ENCODE assay signal across 17 mouse cellular contexts in the genomic region with DNA sequence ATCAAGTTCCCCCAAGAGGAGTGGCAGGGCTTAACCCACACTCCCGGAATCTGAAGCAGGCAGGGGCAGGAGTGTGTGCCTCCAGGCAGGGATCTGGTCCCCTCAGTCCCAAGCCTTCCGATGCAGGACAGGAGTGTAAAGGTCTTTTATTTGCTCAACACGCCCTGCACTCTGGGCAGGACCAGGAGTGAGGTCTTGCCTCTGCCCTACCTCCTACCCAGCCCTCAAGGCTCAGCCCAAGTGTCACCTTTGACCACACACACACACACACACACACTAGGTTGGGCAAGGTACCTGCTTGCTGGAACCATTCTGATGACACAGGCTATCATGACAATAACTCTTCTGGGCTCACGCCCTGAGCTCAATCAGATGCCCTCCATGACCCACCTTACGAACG. TPM values are rescaled to one million over a fixed set of nuclear protein-coding genes. Genes with fewer than 3 reads are reported as not detected.
DNase-seq lines count a peak whose midpoint lies in the region; ATAC-seq lines count a peak whose summit lies in the region.
"Had no signal": no experiment of that assay in that cellular context is flagged by ENCODE, and none has a peak within 500 bp of the region (broad histone marks: within the 10 kb centered on the region; RNA-seq: fewer than 3 reads in every experiment).

No protein-coding gene starts in this region.

- 81% methylated on average over 6 of the region's 6 CpGs for WGBS in heart, embryonic 16.5 days
- WGBS in intestine, embryonic 15.5 days = 49% methylated on average over 6 of the region's 6 CpGs
- 64% methylated on average over 6 of the region's 6 CpGs for WGBS in stomach, embryonic 14.5 days

- no peak for ATAC-seq in heart, embryonic 16.5 days (replicated peaks; ENCODE audit: extremely low read depth, insufficient read depth, low FRiP score)
- ATAC-seq in intestine, embryonic 15.5 days = peak; percentile 61
- 0 out of 2 replicates have a peak, but pooled peaks have one; percentile 29 for ATAC-seq in stomach, embryonic 14.5 days (ENCODE audit: insufficient number of reproducible peaks, insufficient read depth, low FRiP score, low read depth)

- no peaks in the 10 kb centered on the region; the same call in 1 of the 2 replicates for H3K4me1 ChIP-seq in heart, embryonic 16.5 days (ENCODE audit: control insufficient read depth, insufficient read depth, low read length)
- H3K4me1 ChIP-seq in intestine, embryonic 15.5 days (replicated peaks) = peaks cover 31% of the 10 kb centered on the region
- H3K4me1 ChIP-seq in stomach, embryonic 14.5 days (ENCODE audit: control insufficient read depth, insufficient read depth, low read length) = peaks cover 12% of the 10 kb centered on the region; the same call in 1 of the 2 replicates

- intact Hi-C loops in heart, postnatal 10 days (cut with DNase I) = no loop called here

- 0 out of 2 replicates have a peak overlapping the region, but pooled peaks have one; percentile 4 for H3K4me2 ChIP-seq in heart, embryonic 16.5 days (ENCODE audit: low read depth, low read length)
- peak overlapping the region; percentile 93 for H3K4me2 ChIP-seq in intestine, embryonic 15.5 days (replicated peaks)
- 0 out of 2 replicates have a peak overlapping the region, but pooled peaks have one; percentile 0 for H3K4me2 ChIP-seq in stomach, embryonic 14.5 days (replicated peaks; ENCODE audit: low read depth, low read length)

- no peak overlapping the region for H3K27ac ChIP-seq in heart, embryonic 16.5 days (ENCODE audit: low read length)
- peak overlapping the region; percentile 80 for H3K27ac ChIP-seq in intestine, embryonic 15.5 days
- no peak overlapping the region for H3K27ac ChIP-seq in stomach, embryonic 14.5 days (ENCODE audit: low read length)
- H3K27ac ChIP-seq: hindbrain, embryonic 15.5 days; neural tube, embryonic 15.5 days had no signal

- H3K9me3 ChIP-seq in heart, embryonic 16.5 days (replicated peaks; ENCODE audit: control insufficient read depth, low read length) = peaks cover 4% of the 10 kb centered on the region; the same call in 1 of the 2 replicates
- H3K9me3 ChIP-seq in intestine, embryonic 15.5 days = no peaks in the 10 kb centered on the region
- no peaks in the 10 kb centered on the region for H3K9me3 ChIP-seq in stomach, embryonic 14.5 days (ENCODE audit: control insufficient read depth, low read depth, low read length)
- H3K9me3 ChIP-seq: heart, embryonic 10.5 days; hindbrain, embryonic 15.5 days; neural tube, embryonic 15.5 days had no signal

- H3K9ac ChIP-seq in heart, embryonic 16.5 days (ENCODE audit: low read length) = no peak overlapping the region
- H3K9ac ChIP-seq in intestine, embryonic 15.5 days = no peak overlapping the region
- H3K9ac ChIP-seq in stomach, embryonic 14.5 days (replicated peaks; ENCODE audit: low read depth, low read length) = no peak overlapping the region
- H3K9ac ChIP-seq: hindbrain, embryonic 15.5 days; neural tube, embryonic 15.5 days had no signal

- H3K27me3 ChIP-seq in heart, embryonic 16.5 days (ENCODE audit: control insufficient read depth, insufficient read depth, low read length) = peaks cover 4% of the 10 kb centered on the region; the same call in 1 of the 2 replicates
- H3K27me3 ChIP-seq in intestine, embryonic 15.5 days (replicated peaks) = no peaks in the 10 kb centered on the region
- H3K27me3 ChIP-seq in stomach, embryonic 14.5 days (ENCODE audit: control insufficient read depth, insufficient read depth, low read length) = no peaks in the 10 kb centered on the region
- H3K27me3 ChIP-seq: hindbrain, embryonic 15.5 days; neural tube, embryonic 15.5 days had no signal

- no peak overlapping the region for H3K4me3 ChIP-seq in heart, embryonic 16.5 days (ENCODE audit: low read length)
- H3K4me3 ChIP-seq in intestine, embryonic 15.5 days (replicated peaks) = peak overlapping the region; percentile 62
- H3K4me3 ChIP-seq in stomach, embryonic 14.5 days (ENCODE audit: low read depth, low read length) = no peak overlapping the region

- H3K36me3 ChIP-seq in heart, embryonic 16.5 days (ENCODE audit: control insufficient read depth, insufficient read depth) = no peaks in the 10 kb centered on the region
- no peaks in the 10 kb centered on the region for H3K36me3 ChIP-seq in intestine, embryonic 15.5 days
- H3K36me3 ChIP-seq in stomach, embryonic 14.5 days (ENCODE audit: control insufficient read depth, insufficient read depth, low read length) = no peaks in the 10 kb centered on the region
- H3K36me3 ChIP-seq: heart, embryonic 10.5 days; hindbrain, embryonic 15.5 days; neural tube, embryonic 15.5 days had no signal

- DNase-seq in heart, postnatal 10 days = no peak
- peak; percentile 48 to 78 for DNase-seq in kidney, postnatal 25 days
- DNase-seq in right cerebral cortex, postnatal 10 days (ENCODE audit: low spot score in 2 of 2) = no peak
- no peak for DNase-seq in frontal cortex, postnatal 14 days (ENCODE audit: low spot score in 2 of 2)
- DNase-seq: cerebellum, adult 2 months; right cerebral cortex, adult 18-20 months; thymus, postnatal 25 days had no signal

RNA-seq across cellular contexts. Expression of a gene that starts 1.6 kb away (rescaled TPM):
- 14.9 and 16.4 TPM in 2 replicates for polyA plus RNA-seq in heart, embryonic 16.5 days (2015; fragmentation: Nextera tagmentation; extraction: Ambion mirVana)
- total RNA-seq in heart, postnatal 10 days (2021) = 10 to 100 TPM; 46.9 to 51.4 TPM
- 10.0 and 10.7 TPM in 2 replicates for polyA plus RNA-seq in intestine, embryonic 15.5 days (2015; fragmentation: Nextera tagmentation; extraction: Ambion mirVana)
- 9.2 and 10.2 TPM in 2 replicates for polyA plus RNA-seq in stomach, embryonic 14.5 days (2014; fragmentation: Nextera tagmentation; extraction: Ambion mirVana)

RNA-seq across cellular contexts. Expression of a gene that starts 7.3 kb away (rescaled TPM):
- not detected in 2 replicates for polyA plus RNA-seq in heart, embryonic 16.5 days (2015; fragmentation: Nextera tagmentation; extraction: Ambion mirVana)
- not detected for total RNA-seq in heart, postnatal 10 days (2021)
- not detected in 2 replicates for polyA plus RNA-seq in intestine, embryonic 15.5 days (2015; fragmentation: Nextera tagmentation; extraction: Ambion mirVana)
- polyA plus RNA-seq in stomach, embryonic 14.5 days (2014; fragmentation: Nextera tagmentation; extraction: Ambion mirVana) = not detected in 2 replicates
- total RNA-seq: layer of hippocampus, postnatal 25 days; megakaryocyte progenitor cell, adult 5-6 weeks had no signal
- polyA plus RNA-seq: frontal cortex, adult 2 months; heart, embryonic 10.5 days; hindbrain, embryonic 15.5 days; midbrain, embryonic 16.5 days; neural tube, embryonic 15.5 days had no signal

Comparison
In these comparisons a context has a peak if more than half of its experiments do, and no peak if none do; other contexts are left out.
1. H3K4me2 ChIP-seq: peak in every context shown above with its lines; median percentile 93 in intestine, embryonic 15.5 days; 4 in heart, embryonic 16.5 days; 0 in stomach, embryonic 14.5 days.
2. DNase-seq: peak in kidney, postnatal 25 days (2 of 2); none in heart, postnatal 10 days (0 of 2), right cerebral cortex, postnatal 10 days (0 of 2) and frontal cortex, postnatal 14 days (0 of 2).